Mouse (Mus musculus): ENCODE measurements around the gene Senp3. TPM values are rescaled to one million over a fixed set of nuclear protein-coding genes. Genes with fewer than 3 reads are reported as not detected.

Senp3 gene
- polyA plus RNA-seq, 1 experiment, result 221 TPM

GRCm38 (mm10) chr11:69655264-69656064 is 26.4 kb downstream of the Senp3 start, which contains the start of gene Sox15:
TSS of gene Sox15 (plus strand) at chr11:69655314.
- Histone ChIP-seq H3K27ac (ENCODE audit: insufficient read depth, low read length) (peak within 1 kb of the TSS; percentile 85), H3K27me3 (ENCODE audit: control insufficient read depth, insufficient read depth, low read length, poor library complexity, severe bottlenecking) (no peaks in the 10 kb centered on the region), H3K36me3 (ENCODE audit: control insufficient read depth, insufficient read depth, low read length, poor library complexity, severe bottlenecking) (peaks cover 26% of the 10 kb centered on the region), H3K4me3 (ENCODE audit: low read depth, low read length) (peak within 1 kb of the TSS; percentile 77), H3K9me3 (replicated peaks; ENCODE audit: control insufficient read depth, insufficient read depth, low read length, poor library complexity, severe bottlenecking) (no peaks in the 10 kb centered on the region), H3K4me1 (ENCODE audit: control insufficient read depth, insufficient read depth, low read length) (no peaks in the 10 kb centered on the region), H3K9ac (ENCODE audit: low read depth, poor library complexity, severe bottlenecking) (peak within 1 kb of the TSS; percentile 77)
- TF ChIP-seq POLR2A (IDR thresholded peaks at IDR 0.05; ENCODE audit: insufficient read depth, low read length), result peak; percentile 16
- TF ChIP-seq CTCF (IDR thresholded peaks at IDR 0.05; ENCODE audit: low read depth, low read length), result peak; percentile 70
- TF ChIP-seq EP300 (IDR thresholded peaks at IDR 0.05; ENCODE audit: insufficient read depth, low read depth, low read length), result 0 out of 2 replicates have a peak, but pooled peaks have one; percentile 33

GRCm38 (mm10) chr11:69654760-69655159 is 27.1 kb downstream of the Senp3 start:
- Histone ChIP-seq H3K4me1 (ENCODE audit: control insufficient read depth, insufficient read depth, low read length) (no peaks in the 10 kb centered on the region), H3K36me3 (ENCODE audit: control insufficient read depth, insufficient read depth, low read length, poor library complexity, severe bottlenecking) (peaks cover 32% of the 10 kb centered on the region), H3K4me3 (ENCODE audit: low read depth, low read length) (peak overlapping the region; percentile 77), H3K27me3 (ENCODE audit: control insufficient read depth, insufficient read depth, low read length, poor library complexity, severe bottlenecking) (no peaks in the 10 kb centered on the region), H3K9me3 (replicated peaks; ENCODE audit: control insufficient read depth, insufficient read depth, low read length, poor library complexity, severe bottlenecking) (no peaks in the 10 kb centered on the region), H3K9ac (ENCODE audit: low read depth, poor library complexity, severe bottlenecking) (peak overlapping the region; percentile 77), H3K27ac (ENCODE audit: insufficient read depth, low read length) (peak overlapping the region; percentile 85)
- TF ChIP-seq EP300 (IDR thresholded peaks at IDR 0.05; ENCODE audit: insufficient read depth, low read depth, low read length) (peak; percentile 70; the same call in 1 of the 2 replicates), POLR2A (IDR thresholded peaks at IDR 0.05; ENCODE audit: insufficient read depth, low read length) (peak; percentile 97), CTCF (IDR thresholded peaks at IDR 0.05; ENCODE audit: low read depth, low read length) (no peak)

- Histone ChIP-seq H3K9ac (ENCODE audit: low read depth, poor library complexity, severe bottlenecking) (no peak overlapping the region), H3K4me3 (ENCODE audit: low read depth, low read length) (no peak overlapping the region), H3K9me3 (replicated peaks; ENCODE audit: control insufficient read depth, insufficient read depth, low read length, poor library complexity, severe bottlenecking) (no peaks in the 10 kb centered on the region), H3K4me1 (ENCODE audit: control insufficient read depth, insufficient read depth, low read length) (no peaks in the 10 kb centered on the region), H3K36me3 (ENCODE audit: control insufficient read depth, insufficient read depth, low read length, poor library complexity, severe bottlenecking) (peaks cover 40% of the 10 kb centered on the region), H3K27ac (ENCODE audit: insufficient read depth, low read length) (peak overlapping the region; percentile 85), H3K27me3 (ENCODE audit: control insufficient read depth, insufficient read depth, low read length, poor library complexity, severe bottlenecking) (no peaks in the 10 kb centered on the region)
- no peak for TF ChIP-seq CTCF (IDR thresholded peaks at IDR 0.05; ENCODE audit: low read depth, low read length)
- TF ChIP-seq POLR2A (IDR thresholded peaks at IDR 0.05; ENCODE audit: insufficient read depth, low read length), result no peak
- TF ChIP-seq EP300 (IDR thresholded peaks at IDR 0.05; ENCODE audit: insufficient read depth, low read depth, low read length), result no peak
Measured at GRCm38 (mm10) chr11:69653399-69653798, 28.5 kb downstream of the Senp3 start.

DNA sequence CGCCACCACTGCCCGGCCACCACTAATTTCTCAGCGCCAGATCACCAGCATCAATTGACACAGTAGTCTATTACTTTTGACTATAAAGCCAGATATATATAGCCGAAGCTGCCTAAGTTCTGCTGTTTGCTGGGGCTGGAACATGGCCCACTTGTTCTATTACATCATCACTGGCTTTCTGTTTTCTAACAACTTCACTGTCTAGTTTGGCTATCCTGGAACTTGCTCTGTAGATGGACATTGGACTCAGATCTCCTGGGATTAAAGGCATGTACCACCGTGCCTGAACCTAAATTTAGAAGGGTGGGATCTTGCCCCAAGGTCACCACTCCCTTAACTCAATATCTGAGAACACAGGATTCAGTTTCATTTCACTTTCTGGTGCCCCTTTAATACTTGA is 36.0 kb downstream of the Senp3 start:
- peaks cover 88% of the 10 kb centered on the region for H3K36me3 ChIP-seq (ENCODE audit: control insufficient read depth, insufficient read depth, low read length, poor library complexity, severe bottlenecking)
- H3K27me3 ChIP-seq (ENCODE audit: control insufficient read depth, insufficient read depth, low read length, poor library complexity, severe bottlenecking), result no peaks in the 10 kb centered on the region
- no peak overlapping the region for H3K4me3 ChIP-seq (ENCODE audit: low read depth, low read length)
- H3K9me3 ChIP-seq (replicated peaks; ENCODE audit: control insufficient read depth, insufficient read depth, low read length, poor library complexity, severe bottlenecking), result no peaks in the 10 kb centered on the region
- no peak overlapping the region for H3K27ac ChIP-seq (ENCODE audit: insufficient read depth, low read length)
- H3K4me1 ChIP-seq (ENCODE audit: control insufficient read depth, insufficient read depth, low read length), result no peaks in the 10 kb centered on the region
- TF ChIP-seq POLR2A (IDR thresholded peaks at IDR 0.05; ENCODE audit: insufficient read depth, low read length) (no peak), EP300 (IDR thresholded peaks at IDR 0.05; ENCODE audit: insufficient read depth, low read depth, low read length) (no peak), CTCF (IDR thresholded peaks at IDR 0.05; ENCODE audit: low read depth, low read length) (no peak)
- H3K9ac ChIP-seq (ENCODE audit: low read depth, poor library complexity, severe bottlenecking), result no peak overlapping the region

DNA sequence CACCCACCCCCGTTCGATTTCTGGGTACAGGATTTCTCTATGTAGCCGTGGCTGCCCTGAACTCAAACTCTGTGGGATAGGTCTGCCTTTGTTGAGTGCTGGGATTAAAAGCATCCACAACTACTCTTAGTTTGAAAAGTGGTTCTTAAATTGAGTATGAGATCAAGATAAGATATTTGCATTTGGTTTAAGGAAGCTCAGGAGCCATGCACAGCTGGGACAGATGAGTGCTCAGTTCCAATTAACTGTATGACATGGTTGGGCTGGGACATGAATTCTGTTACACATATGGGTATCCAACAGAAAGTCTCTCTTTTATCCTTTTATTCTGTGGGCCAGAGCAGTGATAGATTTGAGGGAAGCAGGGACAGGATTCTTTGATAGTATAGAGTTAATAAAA is 46.4 kb downstream of the Senp3 start:
- no peaks in the 10 kb centered on the region for H3K4me1 ChIP-seq (ENCODE audit: control insufficient read depth, insufficient read depth, low read length)
- no peak overlapping the region for H3K27ac ChIP-seq (ENCODE audit: insufficient read depth, low read length)
- H3K27me3 ChIP-seq (ENCODE audit: control insufficient read depth, insufficient read depth, low read length, poor library complexity, severe bottlenecking), result no peaks in the 10 kb centered on the region
- H3K36me3 ChIP-seq (ENCODE audit: control insufficient read depth, insufficient read depth, low read length, poor library complexity, severe bottlenecking), result peaks cover 49% of the 10 kb centered on the region
- H3K4me3 ChIP-seq (ENCODE audit: low read depth, low read length), result no peak overlapping the region
- TF ChIP-seq EP300 (IDR thresholded peaks at IDR 0.05; ENCODE audit: insufficient read depth, low read depth, low read length), result no peak
- TF ChIP-seq CTCF (IDR thresholded peaks at IDR 0.05; ENCODE audit: low read depth, low read length), result no peak
- TF ChIP-seq POLR2A (IDR thresholded peaks at IDR 0.05; ENCODE audit: insufficient read depth, low read length), result no peak
- H3K9ac ChIP-seq (ENCODE audit: low read depth, poor library complexity, severe bottlenecking), result peak overlapping the region; percentile 33
- H3K9me3 ChIP-seq (replicated peaks; ENCODE audit: control insufficient read depth, insufficient read depth, low read length, poor library complexity, severe bottlenecking), result no peaks in the 10 kb centered on the region
